Mouse (Mus musculus): ENCODE measurements around the gene Slx4ip.
"Not testable (repeated sequence)": the region's sequence is repeated elsewhere in the genome, so short reads cannot be mapped to it uniquely, and the experiment has no call there.

The Slx4ip gene

GRCm38 (mm10) chr2:136891068-136891950 is at the start of gene Slx4ip, which contains the start of the genes AL731706.1 and Mkks:
TSS of gene Slx4ip (plus strand) at chr2:136891218.
TSS of gene AL731706.1 (minus strand) at chr2:136891389.
TSS of gene Mkks (minus strand) at chr2:136891389.
- DNase-seq (ENCODE audit: low read depth, low spot score) = peak; percentile 100

- no peak for DNase-seq (ENCODE audit: low read depth, low spot score)
These were observed 40.7 kb upstream of the Slx4ip start for GRCm38 (mm10) chr2:136850366-136850765.

DNA sequence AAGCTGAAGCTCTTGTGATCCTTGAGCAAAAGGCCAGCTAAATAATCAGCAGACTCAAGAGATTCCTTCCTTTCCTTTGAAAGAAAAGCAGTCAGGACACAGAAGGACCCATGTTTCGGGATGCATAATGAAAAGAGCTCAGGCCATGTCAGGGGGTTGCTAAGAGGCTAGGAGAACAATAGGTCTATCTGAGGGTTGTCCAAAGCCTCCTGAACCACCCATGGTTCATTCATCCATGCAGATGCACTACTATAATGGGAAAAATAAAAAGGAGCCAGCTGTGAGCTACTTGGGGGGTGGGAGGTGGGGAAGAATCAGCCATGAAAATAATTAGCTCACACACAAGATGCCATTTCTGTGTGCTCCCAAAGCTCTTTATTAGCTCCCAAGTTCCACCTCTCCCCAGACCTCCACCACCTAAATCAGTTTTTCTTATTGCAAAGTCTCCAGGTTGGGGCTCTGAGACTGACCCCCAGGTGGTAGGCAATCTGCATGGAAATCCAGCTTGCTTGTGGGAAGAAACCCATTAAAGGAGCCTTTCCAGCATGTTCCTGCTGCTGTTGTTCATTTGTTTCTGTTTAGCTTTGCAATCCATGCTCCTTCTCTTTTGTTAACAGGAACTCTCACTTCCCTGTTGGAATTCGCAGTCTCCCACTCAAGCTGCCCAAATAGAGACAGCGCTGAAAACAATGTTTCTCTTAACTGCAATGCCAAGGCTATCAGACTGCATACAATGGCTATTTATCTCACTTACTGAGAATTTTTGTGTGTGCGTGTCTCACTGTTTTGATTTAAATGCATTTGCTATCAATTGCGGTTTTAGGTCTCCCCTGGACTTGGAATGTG is 36.3 kb upstream of the Slx4ip start:
- no peak for DNase-seq (ENCODE audit: low read depth, low spot score)

GRCm38 (mm10) chr2:136885579-136885978 is 5.4 kb upstream of the Slx4ip start, which contains the start of gene AL731706.2:
TSS of gene AL731706.2 (minus strand) at chr2:136885679.
- no peak for DNase-seq (ENCODE audit: low read depth, low spot score)

- peak; percentile 18 for DNase-seq (ENCODE audit: low read depth, low spot score)
These were observed 4.2 kb upstream of the Slx4ip start for GRCm38 (mm10) chr2:136886846-136887245.

GRCm38 (mm10) chr2:136890716-136891067 is 326 bp upstream of the Slx4ip start:
- not testable (repeated sequence) for DNase-seq (ENCODE audit: low read depth, low spot score)

DNA sequence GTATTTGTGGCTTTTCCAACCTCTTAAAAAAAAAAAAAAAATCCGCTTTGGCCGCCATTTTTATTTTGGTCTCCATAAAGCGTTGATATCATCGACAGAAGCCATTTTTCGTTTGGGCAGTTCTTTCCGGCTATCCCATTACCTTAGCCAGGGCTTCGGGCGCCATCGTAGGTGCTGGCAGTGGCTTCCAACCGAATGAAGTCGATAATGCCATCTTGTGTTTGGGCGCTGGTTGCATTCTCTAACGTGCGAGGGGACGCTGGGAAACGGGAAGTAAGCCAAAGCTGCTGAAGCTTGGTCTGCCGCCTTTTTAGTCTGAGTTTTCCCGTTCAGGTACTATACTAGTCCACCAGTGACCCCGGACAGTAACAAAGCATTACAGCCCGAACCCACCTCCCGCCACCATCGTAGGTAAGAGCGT is 943 bp downstream of the Slx4ip start:
- DNase-seq (ENCODE audit: low read depth, low spot score) = peak; percentile 98

GRCm38 (mm10) chr2:136894494-136894893 is 3.5 kb downstream of the Slx4ip start:
- DNase-seq (ENCODE audit: low read depth, low spot score) = no peak

DNA sequence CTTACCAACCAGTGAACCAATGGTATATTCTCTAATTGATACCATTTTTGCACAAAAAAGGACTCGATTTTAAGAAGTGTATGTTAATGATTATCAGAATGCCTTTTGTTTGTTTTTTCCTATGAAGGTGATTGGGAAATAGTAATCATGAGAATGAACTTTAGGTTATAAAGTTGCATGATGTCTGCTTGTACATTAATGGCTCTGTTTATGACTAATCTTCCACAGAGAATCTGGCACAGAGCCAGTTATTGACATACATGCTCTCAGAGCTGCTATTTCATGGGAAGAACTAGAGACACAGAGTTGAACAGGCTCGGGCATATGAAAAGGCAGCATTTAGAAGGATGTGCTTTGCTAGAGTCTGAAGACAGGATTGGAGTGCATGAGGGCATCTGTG is 5.1 kb downstream of the Slx4ip start:
- DNase-seq (ENCODE audit: low read depth, low spot score) = no peak

DNA sequence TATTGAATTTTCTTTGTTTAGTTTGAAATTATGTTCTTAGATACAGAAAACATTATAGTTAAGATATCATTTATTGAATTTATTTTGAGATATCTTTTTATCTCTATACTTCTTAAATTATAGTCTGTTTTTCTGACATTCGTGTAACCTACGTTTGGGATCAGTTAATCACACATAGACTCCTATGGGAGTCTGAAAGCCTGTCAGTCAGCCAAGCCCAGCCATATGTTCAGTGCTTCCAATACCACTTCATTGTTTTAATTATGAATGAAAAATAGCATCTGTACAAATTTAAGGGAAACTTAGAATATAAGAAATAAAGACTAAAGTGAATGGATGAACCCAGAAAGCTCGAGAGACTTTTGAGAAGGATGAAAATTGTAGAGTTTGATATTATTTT is 17.6 kb downstream of the Slx4ip start:
- no peak for DNase-seq (ENCODE audit: low read depth, low spot score)

GRCm38 (mm10) chr2:136909298-136909697 is 18.3 kb downstream of the Slx4ip start:
- DNase-seq (ENCODE audit: low read depth, low spot score) = no peak

GRCm38 (mm10) chr2:136911958-136912411 is 21.0 kb downstream of the Slx4ip start:
- DNase-seq (ENCODE audit: low read depth, low spot score) = no peak

DNA sequence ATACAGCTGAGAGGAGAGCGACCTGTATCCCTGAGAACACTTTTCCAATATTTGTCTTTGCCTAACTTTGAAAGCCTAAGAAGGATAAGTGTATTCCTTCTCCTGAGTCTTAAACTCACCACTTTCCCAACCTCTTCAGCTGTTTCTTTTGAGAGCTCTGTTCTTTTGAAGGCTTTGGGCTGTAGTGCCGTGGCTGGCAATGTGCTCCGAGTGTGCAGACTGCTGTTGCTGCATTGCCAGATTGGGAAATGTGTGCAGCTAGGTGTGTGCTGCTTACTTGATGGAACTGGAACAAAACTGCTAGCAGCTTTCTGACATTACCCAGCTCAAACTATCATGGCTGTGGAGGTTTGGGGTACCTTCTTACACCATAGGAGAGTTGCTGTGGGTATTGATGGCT is 22.0 kb downstream of the Slx4ip start:
- no peak for DNase-seq (ENCODE audit: low read depth, low spot score)

GRCm38 (mm10) chr2:136914334-136914902 is 23.4 kb downstream of the Slx4ip start:
- DNase-seq (ENCODE audit: low read depth, low spot score) = no peak

DNA sequence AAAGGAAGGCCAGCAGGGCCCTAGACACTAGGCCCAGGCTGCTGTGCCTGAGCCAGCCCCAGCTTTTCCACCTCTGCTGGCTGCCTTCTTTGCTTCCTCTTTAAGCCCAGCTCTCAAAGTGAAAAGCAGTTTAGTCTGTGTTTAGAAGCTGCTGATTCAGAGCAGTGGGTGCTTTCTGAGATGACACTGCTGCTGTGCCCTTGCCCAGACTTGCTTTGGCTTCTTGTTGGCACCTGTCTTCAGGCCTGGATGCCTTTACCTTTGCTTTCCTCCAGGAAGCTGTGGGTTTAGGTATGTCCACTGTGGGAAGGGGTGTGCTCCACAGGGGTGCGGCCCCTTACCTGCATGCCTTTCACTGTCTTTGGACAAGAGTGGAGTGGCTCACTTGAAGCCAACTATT is 28.4 kb downstream of the Slx4ip start:
- DNase-seq (ENCODE audit: low read depth, low spot score) = no peak

- no peak for DNase-seq (ENCODE audit: low read depth, low spot score)
These were observed 29.4 kb downstream of the Slx4ip start for GRCm38 (mm10) chr2:136920257-136920993.

- no peak for DNase-seq (ENCODE audit: low read depth, low spot score)
These were observed 30.0 kb downstream of the Slx4ip start for GRCm38 (mm10) chr2:136921003-136921408.

DNA sequence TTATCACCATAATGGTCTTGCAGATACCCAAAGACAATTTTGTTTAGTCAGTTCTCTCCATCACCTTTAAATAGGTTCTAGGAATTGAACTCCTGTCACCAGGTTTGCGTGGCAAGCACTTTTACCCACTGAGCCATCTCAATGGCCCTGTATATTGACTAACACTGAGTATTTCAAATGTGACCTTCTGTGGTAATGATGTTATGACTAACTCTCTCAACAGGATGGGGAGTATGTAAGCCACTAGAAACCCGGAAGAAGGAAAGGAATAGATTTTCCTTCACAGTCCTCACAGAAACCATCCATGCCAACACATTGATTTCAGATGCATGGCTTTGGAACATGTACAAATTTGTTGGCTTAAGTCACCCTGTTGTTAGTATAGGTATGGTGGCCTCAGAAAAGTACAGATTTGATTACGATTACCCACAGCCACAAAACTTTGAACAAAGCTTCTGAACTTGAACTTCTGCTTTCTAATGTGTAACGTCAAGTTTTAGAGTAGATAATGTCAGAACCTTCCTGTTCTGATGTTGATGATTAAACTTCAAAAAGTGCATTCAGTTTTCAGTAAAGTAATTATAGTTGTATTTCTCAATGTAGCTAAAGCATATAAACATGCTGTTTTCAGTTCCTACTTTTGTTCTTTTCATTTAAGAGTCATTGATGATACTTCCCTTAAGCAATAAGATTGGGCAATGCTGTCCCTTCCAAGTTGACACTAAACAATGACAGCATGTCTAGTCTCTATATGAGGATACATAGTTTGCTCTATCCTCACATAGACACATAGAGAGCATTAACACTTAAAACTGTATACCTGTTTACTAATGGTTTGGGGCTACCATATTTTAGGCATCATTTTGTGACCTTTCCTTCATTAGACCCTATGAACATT is 45.6 kb downstream of the Slx4ip start:
- no peak for DNase-seq (ENCODE audit: low read depth, low spot score)

GRCm38 (mm10) chr2:136938249-136938648 is 47.2 kb downstream of the Slx4ip start:
- DNase-seq (ENCODE audit: low read depth, low spot score) = no peak

DNA sequence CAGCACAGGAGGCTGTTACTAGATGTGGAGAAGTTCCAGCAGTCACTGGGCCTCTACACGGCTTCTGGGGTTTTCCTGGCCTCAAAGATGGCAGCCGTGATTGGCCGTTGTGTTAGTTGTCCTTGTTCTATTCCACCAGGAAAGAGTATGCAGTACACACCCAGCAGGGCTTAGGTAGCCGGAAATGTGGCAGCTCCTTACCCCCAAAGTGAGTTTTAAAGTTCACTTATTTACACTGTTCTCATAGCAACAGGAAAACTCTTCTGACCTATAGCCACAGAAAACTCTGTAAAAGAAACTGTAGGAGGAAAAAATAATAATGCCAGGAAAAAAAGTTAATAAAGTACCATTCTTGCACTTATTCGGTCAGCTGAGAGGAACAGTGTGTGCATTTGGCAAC is 55.3 kb downstream of the Slx4ip start:
- no peak for DNase-seq (ENCODE audit: low read depth, low spot score)

Measured in brain, embryonic 18.5 days (tissue).